Mouse (Mus musculus) MEL (cell line): ENCODE data around the gene Atg9b. TPM values are rescaled to one million over a fixed set of nuclear protein-coding genes. Genes with fewer than 3 reads are reported as not detected.
A peak's percentile ranks its signal among the peaks of the same experiment; 100 is the strongest.

Experiments used
- DNase-seq: peaks from one replicate; pipeline ENCODE4 v3.0.0; 2011; ENCODE audit warnings: low read depth, low spot score
- H3K27ac ChIP-seq: 2 replicates; pipeline ENCODE4 v1.5.1; 2012; ENCODE audit warnings: low read depth, mild to moderate bottlenecking, control low read depth, low read length, moderate library complexity; ENCODE audit not compliant: control insufficient read depth
- H3K27me3 ChIP-seq, 2 experiments: fragments of 150-350 bp in 1 of 2; sonication (generic) in 1 of 2; 2 replicates each; pipeline ENCODE4 v1.6.1; 2012; ENCODE audit warnings: low read length in 2 of 2, mild to moderate bottlenecking in 2 of 2, improper control_type of control experiment in 1 of 2, moderate library complexity in 1 of 2; ENCODE audit not compliant: insufficient read depth in 2 of 2, control insufficient read depth in 1 of 2
- H3K36me3 ChIP-seq, 2 experiments: 2 replicates each; pipeline ENCODE4 v1.6.1; 2012 to 2014; ENCODE audit warnings: low read length in 2 of 2, improper control_type of control experiment in 1 of 2, inconsistent platforms in 1 of 2, mild to moderate bottlenecking in 1 of 2; ENCODE audit not compliant: insufficient read depth in 2 of 2, control insufficient read depth in 1 of 2
- H3K4me1 ChIP-seq, 2 experiments: fragments of 150-350 bp in 1 of 2; sonication (generic) in 1 of 2; 2 replicates each; pipeline ENCODE4 v1.6.1; 2012; ENCODE audit warnings: low read length in 2 of 2, improper control_type of control experiment in 1 of 2, mild to moderate bottlenecking in 1 of 2; ENCODE audit not compliant: insufficient read depth in 2 of 2, control insufficient read depth in 1 of 2
- H3K4me3 ChIP-seq, 2 experiments: fragments of 150-350 bp in 1 of 2; sonication (generic) in 1 of 2; 2 replicates each; pipeline ENCODE4 v1.5.1; 2012; ENCODE audit warnings: low read depth in 2 of 2, low read length in 2 of 2, mild to moderate bottlenecking in 2 of 2, moderate library complexity in 2 of 2, control low read depth in 1 of 2, improper control_type of control experiment in 1 of 2; ENCODE audit not compliant: control insufficient read depth in 1 of 2, insufficient read depth in 1 of 2
- H3K79me2 ChIP-seq: 2 replicates; pipeline ENCODE4 v1.6.1; 2012; ENCODE audit warnings: mild to moderate bottlenecking, low read length, moderate library complexity; ENCODE audit not compliant: control insufficient read depth, poor library complexity, insufficient read depth
- H3K9ac ChIP-seq: 2 replicates; pipeline ENCODE4 v1.6.1; 2012; ENCODE audit warnings: low read depth, mild to moderate bottlenecking, control low read depth, low read length, moderate library complexity; ENCODE audit not compliant: control insufficient read depth, poor library complexity, severe bottlenecking
- H3K9me3 ChIP-seq: fragments of 150-350 bp; sonication (generic); replicated peaks from 2 replicates; pipeline ENCODE4 v1.6.1; 2012; ENCODE audit warnings: mild to moderate bottlenecking, low read length, improper control_type of control experiment, moderate library complexity; ENCODE audit not compliant: insufficient read depth
- BHLHE40 ChIP-seq: IDR thresholded peaks from 2 replicates; pipeline ENCODE4 v1.6.1; 2012; ENCODE audit warnings: low read depth, mild to moderate bottlenecking, inconsistent platforms, low read length, improper control_type of control experiment, borderline replicate concordance
- CTCF ChIP-seq, 3 experiments: IDR thresholded peaks in 2 of 3; conservative IDR thresholded peaks in 1 of 3; 2 replicates each; pipeline ENCODE4 v1.5.1; 2011 to 2012; ENCODE audit warnings: low read length in 3 of 3, low read depth in 2 of 3, mild to moderate bottlenecking in 2 of 3, improper control_type of control experiment in 1 of 3, inconsistent platforms in 1 of 3, mixed read lengths in 1 of 3, moderate library complexity in 1 of 3; ENCODE audit not compliant: control insufficient read depth in 1 of 3, insufficient read depth in 1 of 3, poor library complexity in 1 of 3, severe bottlenecking in 1 of 3
- EP300 ChIP-seq, 2 experiments: IDR thresholded peaks; 2 replicates each; pipeline ENCODE4 v1.6.1; 2011; ENCODE audit warnings: improper control_type of control experiment in 2 of 2, low read length in 2 of 2, low read depth in 1 of 2, mild to moderate bottlenecking in 1 of 2
- ETS1 ChIP-seq: IDR thresholded peaks from 2 replicates; pipeline ENCODE4 v1.6.1; 2012; ENCODE audit warnings: low read depth, mild to moderate bottlenecking, inconsistent platforms, low read length, improper control_type of control experiment, moderate library complexity
- GATA1 ChIP-seq: IDR thresholded peaks from 2 replicates; pipeline ENCODE4 v1.6.1; 2011; ENCODE audit warnings: low read depth, low read length, improper control_type of control experiment
- MAFK ChIP-seq: IDR thresholded peaks from 2 replicates; pipeline ENCODE4 v1.6.1; 2011; ENCODE audit warnings: low read depth, mild to moderate bottlenecking, low read length, improper control_type of control experiment, borderline replicate concordance
- MXI1 ChIP-seq: IDR thresholded peaks from 2 replicates; pipeline ENCODE4 v1.6.1; 2011; ENCODE audit warnings: mild to moderate bottlenecking, low read depth, low read length, improper control_type of control experiment
- NELFE ChIP-seq: IDR thresholded peaks from 2 replicates; pipeline ENCODE4 v1.6.1; 2011; ENCODE audit warnings: low read depth, low read length, improper control_type of control experiment
- SIN3A ChIP-seq: IDR thresholded peaks from 2 replicates; pipeline ENCODE4 v1.6.1; 2012; ENCODE audit warnings: low read length, improper control_type of control experiment, inconsistent platforms
- TAL1 ChIP-seq: IDR thresholded peaks from 2 replicates; pipeline ENCODE4 v1.6.1; 2012; ENCODE audit warnings: mild to moderate bottlenecking, inconsistent platforms, low read length, moderate library complexity, mixed read lengths
- TBP ChIP-seq: IDR thresholded peaks from 2 replicates; pipeline ENCODE4 v1.8.0; 2011; ENCODE audit warnings: low read depth, low read length, improper control_type of control experiment
- TCF12 ChIP-seq: IDR thresholded peaks from 2 replicates; pipeline ENCODE4 v1.6.1; 2014; ENCODE audit warnings: low read depth, mild to moderate bottlenecking, inconsistent platforms, low read length, improper control_type of control experiment, moderate library complexity
- ZC3H11A ChIP-seq: IDR thresholded peaks from 2 replicates; pipeline ENCODE4 v1.6.1; 2012; ENCODE audit warnings: low read depth, mild to moderate bottlenecking, inconsistent platforms, low read length, improper control_type of control experiment
- polyA plus RNA-seq, 2 experiments: library from polyadenylated mRNA; stranded (reverse) in 1 of 2; unstranded in 1 of 2; fragments of >175 nt in 1 of 2; fragments of >200 nt in 1 of 2; gene quantifications; 2 replicates each; pipeline versions ENCODE4 v1.2.1 to v1.2.4; 2012; ENCODE audit warnings: low replicate concordance in 2 of 2, low read depth in 1 of 2; ENCODE audit not compliant: insufficient read length in 2 of 2, insufficient read depth in 1 of 2, missing spikeins in 1 of 2
- total RNA-seq: library from RNA; depleted of rRNA; stranded (reverse); fragments of 300-350 nt; gene quantifications from 2 replicates; pipeline ENCODE4 v1.2.3, GENCODE M21; 2012

Gene Atg9b
- total and polyA plus RNA-seq, 3 experiments, result 41.2 to 41.5 TPM; not detected in 1

DNA sequence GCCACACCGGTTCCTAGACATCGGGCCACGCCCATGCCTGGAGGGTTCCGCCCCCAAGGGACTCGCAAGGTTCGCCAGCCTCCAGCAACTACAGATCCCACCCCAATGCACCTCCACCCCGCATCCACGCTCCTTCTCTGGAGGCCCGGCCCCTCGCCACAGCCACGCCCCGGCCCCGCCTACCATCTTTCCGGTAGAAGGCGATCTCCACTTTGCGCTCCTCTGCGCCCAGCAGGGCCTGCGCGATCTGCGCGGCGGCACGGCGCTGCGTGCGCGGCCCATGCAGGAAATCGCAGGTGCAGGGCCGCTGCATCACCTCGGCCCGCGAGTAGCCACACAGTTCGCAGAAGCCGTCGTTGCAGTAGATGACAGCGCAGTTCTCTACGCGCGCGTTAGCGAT lies 43.8 kb downstream of the Atg9b start (continued):
- TF ChIP-seq MAFK, result no peak
- peak; percentile 51; the same call in 1 of the 2 replicates for TF ChIP-seq SIN3A

DNA sequence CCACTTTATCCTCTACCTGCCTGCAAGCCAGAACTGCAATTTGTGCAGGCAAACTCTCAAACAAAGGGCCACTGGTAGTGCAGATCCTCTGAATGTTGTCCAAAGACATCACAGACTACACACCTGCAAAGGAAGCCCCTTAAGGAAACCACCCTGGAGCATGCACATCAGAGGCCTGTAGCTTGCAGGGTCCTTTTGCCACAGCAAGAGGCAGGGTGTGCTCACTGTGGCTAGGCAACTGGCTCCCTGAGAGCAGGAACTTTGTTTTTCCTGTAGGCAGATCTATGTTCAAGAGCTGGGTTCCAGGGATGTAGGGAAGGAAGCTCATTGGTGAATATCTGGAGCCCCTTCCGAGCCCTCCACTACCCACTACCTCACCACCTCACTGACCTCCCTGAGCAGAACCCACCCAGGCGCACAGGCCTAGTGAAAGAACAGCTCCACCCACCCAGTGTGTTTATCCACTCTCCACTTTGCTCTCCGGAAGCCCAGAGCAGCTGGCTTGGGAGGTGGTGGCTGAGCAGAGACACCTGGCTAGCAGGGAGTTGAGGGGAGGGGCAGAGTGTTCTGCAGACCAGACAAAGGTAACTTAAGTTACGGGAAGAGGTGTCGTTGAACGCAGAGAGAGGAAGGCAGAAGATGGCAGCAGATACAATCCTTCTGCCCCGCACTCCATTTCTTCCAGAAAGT lies 44.6 kb downstream of the Atg9b start:
- TF ChIP-seq ZC3H11A (no peak), TAL1 (no peak), SIN3A (no peak), MXI1 (no peak), CTCF (IDR thresholded peaks at IDR 0.05 in 2 of 3, conservative IDR thresholded peaks at IDR 0.05 in 1 of 3; ENCODE audit: control insufficient read depth in 1 of 3, insufficient read depth in 1 of 3, low read depth in 2 of 3, low read length in 3 of 3, poor library complexity in 1 of 3, severe bottlenecking in 1 of 3) (no peak), TBP (no peak), BHLHE40 (no peak), NELFE (no peak)
- peaks cover 0 to 35% of the 10 kb centered on the region in 2 experiments; a peak in 2 of 4 replicates for H3K36me3 ChIP-seq
- no peaks in the 10 kb centered on the region for H3K27me3 ChIP-seq
- no peak overlapping the region for H3K9ac ChIP-seq
- no peaks in the 10 kb centered on the region for H3K9me3 ChIP-seq
- H3K4me1 ChIP-seq, result peaks cover 33 to 57% of the 10 kb centered on the region in 2 experiments
- peak; percentile 30 for DNase-seq
- peak overlapping the region in 1 of 2 experiments; percentile 57; a peak in 1 of 4 replicates for H3K4me3 ChIP-seq
- no peaks in the 10 kb centered on the region; the same call in 1 of the 2 replicates for H3K79me2 ChIP-seq
- H3K27ac ChIP-seq, result no peak overlapping the region

DNA sequence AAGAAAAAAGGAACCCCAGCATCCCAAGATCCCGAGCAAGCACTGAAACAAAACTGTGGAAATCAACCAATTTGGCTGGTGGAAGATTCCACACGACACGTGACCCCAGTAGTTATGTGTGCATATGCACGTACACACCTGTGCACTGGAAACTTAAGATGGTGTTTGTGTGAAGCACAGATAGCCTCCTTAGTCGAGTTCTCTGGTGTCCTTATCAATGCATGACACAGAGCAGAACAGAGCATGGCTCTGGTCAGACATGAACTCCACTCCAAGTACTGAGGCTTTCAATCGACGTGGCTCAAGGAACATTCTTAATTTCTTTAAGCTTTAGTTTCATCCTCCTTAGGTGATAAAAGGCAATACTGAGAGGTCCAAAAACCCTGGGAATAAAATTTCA lies 45.6 kb downstream of the Atg9b start:
- H3K27me3 ChIP-seq, result no peaks in the 10 kb centered on the region
- H3K4me3 ChIP-seq, result no peak overlapping the region
- TF ChIP-seq GATA1, result peak; percentile 57
- TF ChIP-seq TAL1, result peak; percentile 48
- peak; percentile 32; the same call in 1 of the 2 replicates for TF ChIP-seq ETS1
- peak; percentile 75 for TF ChIP-seq TCF12
- TF ChIP-seq EP300 (IDR thresholded peaks at IDR 0.05; ENCODE audit: low read depth in 1 of 2, low read length in 2 of 2), result peak; percentile 24 to 57; a peak in 2 of 4 replicates
- no peak for TF ChIP-seq ZC3H11A
- peaks cover 0 to 39% of the 10 kb centered on the region in 2 experiments; a peak in 2 of 4 replicates for H3K36me3 ChIP-seq
- H3K27ac ChIP-seq, result no peak overlapping the region
- H3K9ac ChIP-seq, result no peak overlapping the region
- H3K9me3 ChIP-seq, result no peaks in the 10 kb centered on the region
- H3K4me1 ChIP-seq, result peaks cover 38 to 65% of the 10 kb centered on the region in 2 experiments
- no peaks in the 10 kb centered on the region; the same call in 1 of the 2 replicates for H3K79me2 ChIP-seq
- DNase-seq, result peak; percentile 52
